Mouse (Mus musculus) heart, adult 9 months (tissue): ENCODE data around the gene Ttc7.

Experiments
- DNase-seq, 2 experiments: peaks; one replicate each; pipeline ENCODE4 v3.0.0; 2022; ENCODE audit warnings: low spot score in 2 of 2

Gene Ttc7

DNA sequence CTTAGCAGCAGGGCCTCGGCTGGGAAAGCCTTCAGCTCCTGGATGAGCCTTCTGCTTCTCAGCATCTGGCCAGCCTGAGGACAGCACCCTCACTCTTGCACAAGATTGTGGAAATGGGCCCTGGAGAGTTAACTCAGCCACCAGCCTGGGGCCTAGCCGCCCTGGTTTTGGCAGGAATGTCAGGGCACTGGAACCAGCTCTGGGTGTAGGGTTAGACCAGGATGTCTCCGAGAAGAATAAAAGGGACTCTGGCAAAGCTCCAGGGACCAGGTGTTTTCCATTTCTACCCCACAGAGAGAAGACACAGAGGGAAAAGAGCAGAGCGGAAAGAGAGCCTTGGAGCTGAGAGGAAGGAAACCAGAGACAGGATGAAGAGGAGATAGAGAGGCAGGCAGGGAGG is 84.5 kb downstream of the Ttc7 start:
- no peak for DNase-seq

DNA sequence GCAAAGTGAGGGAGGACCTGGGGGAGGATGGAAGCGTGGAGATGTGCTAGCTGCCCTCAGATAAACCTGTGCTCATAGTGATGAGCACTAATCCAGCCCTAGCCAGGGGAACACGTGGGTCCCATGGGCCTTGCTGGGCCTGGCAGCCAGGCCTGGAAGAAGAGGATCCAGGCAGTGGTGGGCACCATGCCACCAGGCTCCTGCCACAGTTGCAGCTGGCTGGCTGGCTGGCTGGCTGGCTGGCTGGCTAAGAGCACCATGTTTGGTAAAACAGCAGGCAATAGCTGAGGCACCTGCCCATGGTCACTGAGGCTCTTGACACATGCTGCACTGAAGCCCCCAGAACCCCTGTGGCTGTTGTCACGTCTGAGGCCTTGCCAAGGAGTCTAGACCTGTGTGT is 85.0 kb downstream of the Ttc7 start:
- peak; percentile 75 to 81 for DNase-seq

DNA sequence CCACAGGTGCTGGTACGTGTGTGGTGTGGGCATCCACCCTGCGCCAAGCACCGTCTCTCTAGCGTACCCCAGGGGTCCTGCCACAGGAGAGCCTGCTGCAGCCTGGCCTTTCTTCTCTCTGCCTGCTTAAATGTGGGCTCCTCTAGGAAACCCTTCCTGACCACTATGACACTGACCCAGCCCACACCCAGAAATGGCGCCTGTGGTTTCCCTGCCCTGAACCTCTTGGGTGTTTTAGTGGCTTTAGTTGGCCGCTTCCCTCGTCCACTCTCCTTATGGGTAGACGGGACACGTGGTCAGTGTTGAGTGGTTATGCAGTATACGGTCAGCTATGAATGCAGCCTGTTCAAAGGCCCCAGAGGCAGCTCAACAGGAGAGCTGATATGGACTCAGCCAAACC is 85.8 kb downstream of the Ttc7 start:
- no peak for DNase-seq

DNA sequence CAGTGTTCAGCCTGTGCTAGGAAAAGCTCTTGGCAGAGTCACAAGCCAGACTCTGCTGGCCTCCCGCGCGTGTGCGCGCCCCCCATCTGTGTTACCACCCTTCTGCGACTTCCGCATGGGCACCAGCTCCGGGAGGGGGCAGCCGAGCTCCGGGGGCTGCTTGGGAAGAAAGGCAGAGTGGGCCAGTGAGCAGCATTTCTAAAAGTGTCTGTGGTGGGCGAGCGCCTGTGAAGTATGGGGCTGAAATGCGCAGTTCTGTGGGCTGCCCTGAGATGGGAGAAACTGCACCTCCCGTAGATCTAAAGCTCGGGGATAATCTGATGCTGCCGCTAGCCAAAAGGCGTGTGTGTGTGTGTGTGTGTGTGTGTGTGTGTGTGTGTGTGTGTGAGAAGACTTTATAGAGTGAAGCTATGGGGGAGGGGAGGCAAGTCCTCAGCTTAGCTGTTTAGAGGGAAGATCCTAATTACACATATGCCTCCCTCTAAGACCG is 86.6 kb downstream of the Ttc7 start:
- DNase-seq: no peak

DNA sequence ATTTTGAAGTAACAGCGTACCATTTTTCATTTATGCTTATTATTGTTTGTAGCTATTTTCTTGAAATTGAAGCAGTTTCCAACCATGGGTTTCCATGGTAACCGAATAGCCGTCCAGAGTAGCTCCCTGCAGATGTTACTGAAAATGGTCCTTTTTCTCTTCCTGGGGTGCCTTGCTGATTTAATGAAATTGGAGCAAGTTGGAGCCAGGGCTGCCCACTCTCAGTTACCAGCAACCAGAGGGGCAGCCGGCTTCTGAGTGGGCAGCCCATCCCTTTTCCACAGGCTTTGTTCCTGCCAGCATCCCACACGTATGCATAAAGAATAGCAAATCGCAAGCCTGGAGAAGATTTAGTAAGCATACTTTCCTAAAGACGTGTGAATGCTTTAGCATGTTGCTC is 89.5 kb downstream of the Ttc7 start:
- no peak for DNase-seq

DNA sequence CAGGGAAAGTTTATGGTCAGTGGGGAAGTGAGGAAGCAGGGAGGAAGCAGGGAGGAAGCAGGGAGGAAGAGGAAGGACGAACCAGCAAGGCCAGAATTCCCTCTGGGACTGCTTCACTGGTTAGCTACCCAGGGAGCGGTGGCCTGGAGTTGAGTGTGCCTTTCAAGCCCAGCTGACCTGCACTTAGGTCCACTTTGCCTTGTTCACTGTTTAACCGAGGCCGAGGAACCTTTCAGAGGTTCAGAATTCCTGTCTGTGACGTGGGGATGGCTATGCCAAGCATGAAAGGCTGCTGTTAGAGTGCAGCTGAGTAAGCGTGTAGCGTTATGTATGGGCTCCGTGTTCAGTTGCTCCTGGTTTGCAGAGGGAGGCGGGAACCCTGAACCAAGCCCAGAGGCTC is 90.6 kb downstream of the Ttc7 start:
- DNase-seq: no peak

DNA sequence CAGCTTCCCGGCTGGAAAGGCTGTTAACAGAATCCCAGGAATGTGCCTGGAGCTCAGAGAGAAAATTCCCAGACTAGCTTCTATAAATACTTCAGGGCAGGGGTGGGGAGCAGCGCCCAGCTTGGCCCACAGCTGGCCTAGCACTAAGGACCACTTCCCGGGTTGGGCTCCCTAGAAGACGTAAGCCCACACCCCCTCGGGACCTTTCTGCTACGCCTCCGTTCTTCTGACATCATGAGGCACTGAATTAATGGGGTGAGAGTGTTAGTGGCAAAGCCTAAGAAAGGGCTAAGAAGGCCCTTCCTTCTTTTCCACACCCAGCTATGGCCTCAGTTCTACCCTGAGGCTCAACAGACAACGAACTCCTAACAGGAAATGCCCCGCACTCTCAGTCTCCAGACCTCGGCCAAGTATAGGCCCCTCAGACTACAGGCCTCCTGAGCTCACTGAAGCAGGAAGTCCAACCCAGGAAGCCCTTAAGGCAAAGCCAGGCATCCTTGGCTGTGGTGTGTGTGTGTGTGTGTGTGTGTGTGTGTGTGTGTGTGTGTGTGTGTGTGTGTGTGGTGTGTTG is 93.3 kb downstream of the Ttc7 start:
- peak in 1 of 2 experiments; percentile 53 for DNase-seq

DNA sequence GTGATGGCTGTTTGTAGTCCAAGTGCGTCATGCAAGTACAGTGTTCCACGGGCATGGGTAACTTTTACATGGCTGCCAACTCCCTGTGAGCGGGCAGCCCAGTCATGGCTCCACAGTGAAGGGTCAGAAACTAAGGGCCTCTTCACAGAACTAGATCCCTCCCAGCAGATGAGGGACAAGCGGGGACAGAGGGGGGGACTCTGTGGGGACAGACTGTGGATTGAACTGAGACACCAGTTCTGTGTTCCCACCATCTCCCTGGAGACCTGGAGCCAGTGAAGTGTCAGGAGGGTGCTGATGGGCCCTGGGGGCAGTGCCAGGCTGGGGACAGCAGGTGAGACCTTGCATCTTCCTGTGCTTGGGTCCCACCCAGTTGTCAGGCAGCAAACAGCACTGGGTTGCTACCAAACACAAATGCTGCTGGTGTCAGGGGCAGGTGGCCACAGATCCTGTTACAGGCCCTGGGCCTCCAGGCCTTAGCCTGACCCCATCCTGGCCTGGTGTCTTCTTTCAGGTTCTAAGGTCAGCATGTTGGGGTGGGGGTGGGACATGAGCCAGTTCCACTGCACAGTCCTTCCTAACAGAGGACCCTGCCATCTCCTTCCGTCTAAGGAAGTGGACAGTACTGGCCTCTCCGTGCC is 94.3 kb downstream of the Ttc7 start:
- DNase-seq: peak in 1 of 2 experiments; percentile 45

DNA sequence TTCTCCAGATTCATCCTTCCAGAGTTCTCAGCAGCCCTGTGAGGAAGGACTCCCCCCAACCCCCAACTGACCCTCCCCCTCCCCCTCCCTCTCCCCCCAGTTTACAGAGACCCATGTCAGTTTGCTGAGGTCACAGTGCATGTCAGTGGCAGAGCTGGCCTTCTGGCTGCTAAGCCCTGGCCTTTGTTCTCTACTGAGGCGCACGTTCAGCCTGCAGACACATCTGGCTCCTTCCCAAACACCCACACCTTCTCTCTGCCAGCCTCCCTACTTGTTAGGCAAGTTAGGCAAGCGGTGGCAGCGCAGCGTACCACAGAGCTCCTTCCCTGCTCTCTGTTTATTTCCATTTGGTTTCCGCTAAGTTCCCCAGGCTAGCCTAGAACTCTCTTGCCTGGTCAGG is 94.8 kb downstream of the Ttc7 start:
- no peak for DNase-seq

DNA sequence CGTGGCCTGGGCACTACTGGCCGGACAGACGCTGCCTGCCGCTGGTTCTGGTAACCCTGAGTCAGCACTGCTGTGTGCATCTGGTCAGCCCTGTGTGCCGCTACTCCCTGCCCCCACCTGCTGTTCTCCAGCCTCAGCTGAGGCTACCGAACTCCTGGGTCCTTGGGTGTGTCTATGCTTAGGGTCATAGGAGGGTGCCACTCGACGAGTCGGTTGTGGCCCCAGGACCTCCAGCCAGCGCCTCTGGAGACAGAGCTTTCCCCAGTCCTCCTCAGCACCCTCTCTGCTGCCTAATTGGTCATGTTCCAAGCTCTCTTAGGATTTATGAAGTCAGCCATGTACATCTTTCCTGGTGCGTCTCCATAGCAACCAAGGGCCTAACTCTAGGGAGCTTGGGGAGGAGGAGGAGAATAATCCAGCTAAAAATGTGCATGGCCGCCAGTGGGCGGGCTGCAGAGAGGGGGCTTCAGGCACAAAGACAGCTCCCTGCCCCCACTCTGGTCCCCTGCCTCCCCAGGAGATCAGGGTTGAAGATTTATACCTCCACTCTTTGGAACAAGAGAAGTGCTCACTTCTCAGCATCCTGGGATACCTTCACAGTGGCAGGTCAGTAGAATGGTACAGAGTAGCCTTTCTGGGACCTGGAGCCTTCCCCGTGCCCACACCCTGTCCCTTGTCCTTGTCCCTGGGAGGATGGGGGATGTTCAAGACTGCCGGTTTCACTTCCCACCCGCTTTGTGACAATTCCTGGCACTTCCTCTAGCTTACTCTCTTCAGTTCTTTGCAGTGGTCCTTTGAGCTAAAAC is 95.9 kb downstream of the Ttc7 start:
- peak in 1 of 2 experiments; percentile 66 for DNase-seq

DNA sequence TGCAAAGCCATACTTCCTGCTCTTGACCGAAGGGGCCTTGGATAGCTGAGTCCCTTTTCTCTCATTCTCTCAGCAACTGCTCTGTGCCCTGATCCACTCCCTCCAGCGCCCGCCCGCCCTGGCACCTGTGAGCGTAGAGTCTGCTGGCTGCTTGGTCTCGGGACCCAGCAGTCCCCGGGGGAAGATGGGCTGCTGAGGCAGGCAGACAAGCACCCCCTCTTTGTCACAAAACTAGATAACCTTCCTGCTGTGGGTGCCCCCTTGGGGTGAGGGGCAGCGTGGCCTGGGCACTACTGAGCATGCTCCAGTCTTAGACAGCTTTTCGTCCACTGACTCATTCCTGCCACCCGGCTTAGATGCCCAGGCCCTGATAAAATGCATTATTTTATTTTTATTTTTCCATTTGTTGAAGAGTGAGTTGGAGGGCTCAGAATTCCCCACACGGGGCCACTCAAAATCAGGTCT is 96.5 kb downstream of the Ttc7 start:
- DNase-seq: no peak

DNA sequence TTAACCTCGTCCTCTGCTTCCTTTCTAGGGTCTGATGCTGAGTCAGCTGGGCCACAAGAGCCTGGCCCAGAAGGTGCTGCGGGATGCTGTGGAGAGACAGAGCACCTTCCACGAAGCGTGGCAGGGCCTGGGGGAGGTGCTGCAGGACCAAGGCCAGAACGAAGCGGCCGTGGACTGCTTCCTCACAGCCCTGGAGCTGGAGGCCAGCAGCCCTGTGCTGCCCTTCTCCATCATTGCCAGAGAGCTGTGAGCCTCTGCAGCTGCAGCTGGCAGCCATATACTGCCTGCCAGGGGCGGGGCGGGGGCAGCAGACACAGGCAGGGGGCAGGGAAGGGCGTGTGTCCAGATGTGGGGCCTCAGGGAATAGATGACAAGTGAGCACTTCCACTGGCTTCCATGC is 97.1 kb downstream of the Ttc7 start:
- no peak for DNase-seq

DNA sequence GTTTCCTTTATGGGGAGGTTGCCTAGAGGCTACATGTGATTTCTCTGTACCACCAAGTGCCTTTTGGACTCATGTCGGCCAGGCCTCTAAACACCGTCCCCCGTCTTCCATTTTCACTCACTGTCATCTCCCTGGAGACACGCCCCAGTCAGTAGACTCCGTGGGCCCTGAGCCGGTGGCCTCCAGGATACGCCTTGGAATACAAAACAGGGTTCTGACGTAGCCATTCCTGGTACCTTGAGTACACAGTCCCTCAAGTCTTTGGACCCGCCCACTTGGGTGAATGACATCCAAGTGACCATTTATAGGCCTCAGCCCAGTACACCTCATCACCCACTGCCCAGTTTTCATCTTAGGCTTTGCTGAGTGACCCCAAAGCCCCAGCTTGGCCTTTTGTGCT is 98.0 kb downstream of the Ttc7 start:
- DNase-seq: no peak

DNA sequence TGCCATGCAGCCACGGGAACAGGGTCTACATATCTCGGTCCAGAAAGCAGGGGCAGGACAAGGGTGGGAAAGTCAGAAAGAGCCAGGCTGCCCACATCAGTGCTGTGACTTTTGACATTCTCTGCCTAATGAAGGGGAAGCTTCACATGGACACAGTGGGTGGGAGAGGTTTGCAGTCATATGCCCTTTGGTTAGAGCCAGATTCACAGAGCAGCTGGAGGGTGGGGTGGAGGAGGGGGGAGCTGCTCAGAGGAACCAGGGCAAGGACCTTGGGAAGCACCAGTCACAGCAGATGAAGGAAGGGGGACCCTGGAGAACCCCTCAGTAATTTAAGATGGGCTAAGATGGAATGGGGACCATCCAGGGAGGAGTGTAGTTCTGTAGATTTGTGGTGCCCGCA is 103.1 kb downstream of the Ttc7 start:
- DNase-seq: no peak

DNA sequence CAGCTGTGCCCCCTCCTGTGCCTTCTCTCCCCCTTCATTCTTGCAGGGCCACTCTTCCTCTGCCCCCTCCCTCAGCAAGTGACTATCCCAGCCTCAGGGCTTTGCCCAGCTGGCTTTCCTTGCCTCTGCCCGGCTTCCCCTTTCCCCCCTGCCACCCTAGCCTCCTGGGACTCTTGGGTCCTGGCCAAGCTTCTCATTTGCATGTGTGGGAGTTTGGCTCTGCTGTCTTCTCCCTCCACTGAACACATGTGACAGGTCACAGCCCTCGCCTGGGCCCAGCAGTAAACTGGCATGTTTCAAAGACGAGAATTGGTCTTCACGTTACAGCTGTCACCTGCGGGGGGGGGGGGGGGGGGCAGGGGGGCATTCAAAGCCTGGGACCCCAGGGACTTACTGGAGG is 104.4 kb downstream of the Ttc7 start:
- peak in 1 of 2 experiments; percentile 50 for DNase-seq

DNA sequence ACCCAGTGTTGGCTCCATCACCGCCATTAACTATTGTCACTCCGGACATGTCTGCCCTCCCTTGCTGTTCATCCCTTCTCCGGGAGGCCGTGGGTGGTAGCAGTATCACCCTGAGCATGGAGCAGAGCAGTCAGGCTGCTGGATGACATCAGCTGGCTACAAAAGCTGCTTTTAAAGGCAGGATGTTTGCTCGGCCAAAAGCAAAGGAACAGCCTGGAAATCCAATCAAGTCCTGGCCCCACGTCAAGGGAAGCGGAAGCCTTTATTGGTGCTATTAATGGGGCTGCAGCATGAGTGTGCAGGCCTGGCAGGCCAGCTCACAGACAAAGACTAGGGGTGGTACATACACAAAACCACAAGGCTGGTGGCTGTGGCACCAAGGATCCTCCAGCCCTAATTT is 108.6 kb downstream of the Ttc7 start:
- DNase-seq: peak; percentile 81 to 86

DNA sequence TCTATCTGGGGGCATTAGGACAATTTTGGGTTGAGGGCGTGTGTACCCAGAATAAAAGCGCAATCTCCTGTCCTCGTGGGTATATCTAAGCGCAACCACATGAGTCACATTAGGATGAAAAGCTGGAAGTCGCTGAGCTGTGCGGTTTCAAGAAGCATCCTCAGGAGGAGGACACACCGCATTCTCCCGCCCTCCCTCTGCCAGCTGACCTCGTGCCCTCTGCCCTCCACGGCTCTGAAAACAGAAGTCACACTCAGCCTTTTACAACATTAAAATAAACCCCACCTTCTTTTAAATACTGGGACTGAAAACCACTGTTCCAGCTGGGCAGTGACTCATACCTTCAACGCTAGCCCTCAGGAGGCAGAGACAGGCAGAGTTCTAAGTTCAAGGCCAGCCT is 114.4 kb downstream of the Ttc7 start:
- no peak for DNase-seq

DNA sequence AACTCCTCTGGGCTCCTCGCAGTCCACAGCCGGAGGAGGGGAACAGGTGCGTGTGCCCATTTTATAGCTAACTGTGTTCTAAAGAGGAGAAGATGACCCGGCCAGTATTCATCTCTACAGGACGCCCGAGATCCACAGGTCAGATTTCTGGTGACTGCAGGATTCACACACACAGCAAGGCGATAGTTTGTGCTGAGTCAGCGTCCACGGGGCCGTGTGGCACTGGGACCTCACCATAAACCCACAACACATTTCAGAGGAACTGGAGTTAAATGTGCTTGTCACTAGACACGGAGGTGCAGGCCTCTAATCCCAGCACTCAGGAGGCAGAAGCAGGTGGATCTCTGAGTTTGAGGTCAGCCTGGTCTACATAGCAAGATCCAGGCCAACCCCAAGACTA is 119.8 kb downstream of the Ttc7 start:
- no peak for DNase-seq

DNA sequence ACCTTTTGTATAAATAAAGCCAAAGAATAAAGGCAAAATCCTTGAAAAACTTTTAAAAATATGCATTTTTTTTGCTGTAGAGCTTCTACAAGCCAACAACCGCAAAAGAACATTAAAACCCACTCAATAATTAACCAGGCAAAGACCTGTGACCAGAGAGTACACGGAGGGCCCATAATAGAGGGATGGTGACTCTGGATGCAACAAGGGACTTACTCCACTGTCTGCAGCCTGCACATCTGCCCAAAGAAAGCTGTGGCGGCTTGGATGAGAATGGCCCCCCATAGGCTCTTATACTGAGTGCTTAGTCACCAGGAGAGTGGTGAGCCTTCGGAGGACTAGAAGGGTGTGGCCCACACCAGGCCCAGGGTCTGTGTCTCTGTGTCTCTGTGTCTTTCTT is 120.8 kb downstream of the Ttc7 start:
- no peak for DNase-seq

DNA sequence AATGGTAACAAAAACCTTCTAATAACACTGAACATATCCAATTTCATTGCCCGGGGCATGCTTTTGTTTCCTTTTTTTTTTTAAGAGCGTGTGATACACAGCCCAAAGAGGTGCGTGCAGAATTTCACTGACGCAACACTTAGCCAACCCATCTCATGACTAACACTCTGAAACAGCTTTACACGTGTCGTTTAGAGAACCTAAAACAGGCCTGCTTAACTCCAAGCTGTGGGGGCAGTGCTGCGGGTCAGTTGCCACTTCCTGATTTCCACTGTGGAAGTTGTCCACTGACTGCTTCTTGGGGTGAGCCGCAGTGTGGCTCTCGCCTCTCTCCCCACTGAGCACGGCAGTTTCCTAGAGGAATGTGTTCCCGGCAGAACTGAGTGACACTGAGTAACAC is 122.9 kb downstream of the Ttc7 start:
- DNase-seq: peak in 1 of 2 experiments; percentile 39

DNA sequence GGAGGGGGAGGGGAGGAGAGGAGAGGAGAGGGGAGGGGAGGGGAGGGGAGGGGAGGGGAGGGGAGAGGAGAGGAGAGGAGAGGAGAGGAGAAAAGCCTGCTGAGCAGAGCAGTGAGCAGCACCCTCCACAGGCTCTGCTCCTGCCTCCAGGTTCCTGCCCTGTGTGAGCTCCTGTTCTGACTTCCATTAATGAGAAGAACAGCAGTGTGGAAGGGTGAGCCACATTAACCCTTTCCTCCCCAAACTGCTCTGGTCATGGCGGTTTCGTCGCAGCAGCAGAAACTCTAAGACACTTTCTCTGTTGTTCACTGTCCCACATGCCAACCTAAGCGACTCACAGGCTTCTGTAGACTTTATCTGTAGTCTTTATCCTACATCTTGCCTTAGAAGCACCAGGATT is 124.0 kb downstream of the Ttc7 start:
- no peak for DNase-seq

DNA sequence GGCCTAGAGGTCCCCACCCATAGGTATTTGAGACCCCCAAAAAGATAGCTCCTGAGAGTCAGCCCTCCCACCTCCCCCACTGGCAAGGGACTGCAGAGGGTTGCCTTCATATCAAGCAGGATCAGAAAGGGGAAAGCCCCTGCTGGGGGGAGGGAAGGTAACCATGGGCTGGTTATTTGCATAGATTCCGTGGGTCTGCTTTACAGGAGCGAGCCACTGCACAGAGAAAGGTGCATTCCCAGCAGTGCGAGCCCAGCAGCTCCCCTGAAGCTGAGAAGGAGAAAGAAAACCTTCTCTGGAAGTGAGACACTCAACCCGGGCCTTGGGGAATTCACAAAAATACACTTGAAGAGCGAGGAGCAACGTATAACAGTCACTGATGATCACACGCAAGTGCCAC is 135.4 kb downstream of the Ttc7 start:
- DNase-seq: no peak

DNA sequence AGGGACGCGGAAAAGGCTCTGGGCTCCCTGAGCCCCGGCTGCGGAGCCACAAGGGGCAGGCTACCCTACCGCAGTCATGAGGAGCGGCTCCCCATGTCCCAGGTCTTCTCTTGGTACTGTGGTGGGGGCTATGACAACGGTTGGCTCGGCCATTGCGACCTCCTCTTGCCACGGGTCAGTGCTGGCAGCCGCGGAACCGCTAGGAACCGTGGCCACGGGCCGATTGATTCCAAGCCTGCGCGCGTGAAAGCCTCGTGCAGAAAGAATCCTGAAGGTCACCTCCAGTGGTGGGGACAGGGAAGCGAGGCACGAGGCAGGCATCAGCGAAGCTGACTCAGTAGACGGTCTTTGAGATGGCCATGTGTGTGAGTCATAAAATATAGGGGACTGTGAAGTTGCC is 144.8 kb downstream of the Ttc7 start, which contains the start of gene Stpg4:
Stpg4 (minus strand) TSS at position 231 of the 400 bp plus-strand sequence.
- no peak for DNase-seq
